Mouse (Mus musculus): ENCODE data around the gene Calm5.
"Not testable (repeated sequence)": the region's sequence is repeated elsewhere in the genome, so short reads cannot be mapped to it uniquely, and the experiment has no call there.

Gene Calm5

GRCm38 (mm10) chr13:3853648-3854333 is at the start of gene Calm5:
Calm5 (plus strand) TSS chr13:3854173.
- H3K27me3 ChIP-seq (ENCODE audit: insufficient read depth, low read length); H3K9me3 ChIP-seq (ENCODE audit: low read length); H3K36me3 ChIP-seq (ENCODE audit: insufficient read depth, low read length); H3K4me3 ChIP-seq (replicated peaks; ENCODE audit: low read length): not testable (repeated sequence)
- H3K4me1 ChIP-seq (replicated peaks; ENCODE audit: low read depth, low read length), result peaks cover 35% of the 10 kb centered on the region

- peaks cover 3% of the 10 kb centered on the region; the same call in 1 of the 2 replicates for H3K9me3 ChIP-seq (ENCODE audit: low read length)
- no peaks in the 10 kb centered on the region for H3K27me3 ChIP-seq (ENCODE audit: insufficient read depth, low read length)
- no peak for TF ChIP-seq CTCF (conservative IDR thresholded peaks at IDR 0.05; ENCODE audit: low read length)
- TF ChIP-seq NANOG (IDR thresholded peaks at IDR 0.05; ENCODE audit: borderline replicate concordance, low read length), result no peak
- TF ChIP-seq POU5F1 (IDR thresholded peaks at IDR 0.05; ENCODE audit: borderline replicate concordance, low read length), result no peak
- 0 out of 2 replicates have a peak, but pooled peaks cover 3% of the 10 kb centered on the region for H3K4me1 ChIP-seq (replicated peaks; ENCODE audit: low read depth, low read length)
- H3K4me3 ChIP-seq (replicated peaks; ENCODE audit: low read length), result no peak within 1 kb of the TSS
- no peaks in the 10 kb centered on the region for H3K36me3 ChIP-seq (ENCODE audit: insufficient read depth, low read length)
Observed at GRCm38 (mm10) chr13:3804186-3804585, 49.8 kb upstream of the Calm5 start, which contains the start of gene Calml3. Calml3 (minus strand) TSS chr13:3804316.

- peaks cover 12% of the 10 kb centered on the region; the same call in 1 of the 2 replicates for H3K9me3 ChIP-seq (ENCODE audit: low read length)
- no peaks in the 10 kb centered on the region for H3K27me3 ChIP-seq (ENCODE audit: insufficient read depth, low read length)
- H3K4me3 ChIP-seq (replicated peaks; ENCODE audit: low read length), result no peak overlapping the region
- H3K36me3 ChIP-seq (ENCODE audit: insufficient read depth, low read length), result no peaks in the 10 kb centered on the region
- H3K4me1 ChIP-seq (replicated peaks; ENCODE audit: low read depth, low read length), result 0 out of 2 replicates have a peak, but pooled peaks cover 3% of the 10 kb centered on the region
- TF ChIP-seq NANOG (IDR thresholded peaks at IDR 0.05; ENCODE audit: borderline replicate concordance, low read length) (no peak), CTCF (conservative IDR thresholded peaks at IDR 0.05; ENCODE audit: low read length) (no peak)
Observed at GRCm38 (mm10) chr13:3805132-3805531, 48.8 kb upstream of the Calm5 start.

- Histone ChIP-seq H3K4me3 (replicated peaks; ENCODE audit: low read length) (no peak overlapping the region), H3K36me3 (ENCODE audit: insufficient read depth, low read length) (no peaks in the 10 kb centered on the region), H3K4me1 (replicated peaks; ENCODE audit: low read depth, low read length) (0 out of 2 replicates have a peak, but pooled peaks cover 3% of the 10 kb centered on the region), H3K27me3 (ENCODE audit: insufficient read depth, low read length) (no peaks in the 10 kb centered on the region), H3K9me3 (ENCODE audit: low read length) (peaks cover 18% of the 10 kb centered on the region)
- TF ChIP-seq CTCF (conservative IDR thresholded peaks at IDR 0.05; ENCODE audit: low read length) (no peak), POU5F1 (IDR thresholded peaks at IDR 0.05; ENCODE audit: borderline replicate concordance, low read length) (no peak), NANOG (IDR thresholded peaks at IDR 0.05; ENCODE audit: borderline replicate concordance, low read length) (no peak)
Observed at GRCm38 (mm10) chr13:3805638-3806037, 48.3 kb upstream of the Calm5 start.

GRCm38 (mm10) chr13:3807131-3807827 is 46.7 kb upstream of the Calm5 start:
- Histone ChIP-seq H3K4me1 (replicated peaks; ENCODE audit: low read depth, low read length) (0 out of 2 replicates have a peak, but pooled peaks cover 3% of the 10 kb centered on the region), H3K9me3 (ENCODE audit: low read length) (peaks cover 30% of the 10 kb centered on the region), H3K4me3 (replicated peaks; ENCODE audit: low read length) (no peak overlapping the region), H3K36me3 (ENCODE audit: insufficient read depth, low read length) (no peaks in the 10 kb centered on the region), H3K27me3 (ENCODE audit: insufficient read depth, low read length) (no peaks in the 10 kb centered on the region)
- TF ChIP-seq CTCF (conservative IDR thresholded peaks at IDR 0.05; ENCODE audit: low read length) (no peak), NANOG (IDR thresholded peaks at IDR 0.05; ENCODE audit: borderline replicate concordance, low read length) (no peak), POU5F1 (IDR thresholded peaks at IDR 0.05; ENCODE audit: borderline replicate concordance, low read length) (no peak)

GRCm38 (mm10) chr13:3818012-3818739 is 35.8 kb upstream of the Calm5 start:
- 0 out of 2 replicates have a peak, but pooled peaks cover 3% of the 10 kb centered on the region for H3K4me1 ChIP-seq (replicated peaks; ENCODE audit: low read depth, low read length)
- H3K36me3 ChIP-seq (ENCODE audit: insufficient read depth, low read length), result no peaks in the 10 kb centered on the region
- TF ChIP-seq POU5F1 (IDR thresholded peaks at IDR 0.05; ENCODE audit: borderline replicate concordance, low read length) (no peak), CTCF (conservative IDR thresholded peaks at IDR 0.05; ENCODE audit: low read length) (no peak), NANOG (IDR thresholded peaks at IDR 0.05; ENCODE audit: borderline replicate concordance, low read length) (no peak)
- no peaks in the 10 kb centered on the region for H3K9me3 ChIP-seq (ENCODE audit: low read length)
- no peaks in the 10 kb centered on the region for H3K27me3 ChIP-seq (ENCODE audit: insufficient read depth, low read length)
- H3K4me3 ChIP-seq (replicated peaks; ENCODE audit: low read length), result no peak overlapping the region

- Histone ChIP-seq H3K36me3 (ENCODE audit: insufficient read depth, low read length) (no peaks in the 10 kb centered on the region), H3K27me3 (ENCODE audit: insufficient read depth, low read length) (no peaks in the 10 kb centered on the region), H3K9me3 (ENCODE audit: low read length) (no peaks in the 10 kb centered on the region), H3K4me3 (replicated peaks; ENCODE audit: low read length) (no peak overlapping the region), H3K4me1 (replicated peaks; ENCODE audit: low read depth, low read length) (0 out of 2 replicates have a peak, but pooled peaks cover 3% of the 10 kb centered on the region)
- TF ChIP-seq NANOG (IDR thresholded peaks at IDR 0.05; ENCODE audit: borderline replicate concordance, low read length), result no peak
Observed at GRCm38 (mm10) chr13:3818740-3819076, 35.3 kb upstream of the Calm5 start.

- no peak for TF ChIP-seq NANOG (IDR thresholded peaks at IDR 0.05; ENCODE audit: borderline replicate concordance, low read length)
- no peak for TF ChIP-seq CTCF (conservative IDR thresholded peaks at IDR 0.05; ENCODE audit: low read length)
- no peak for TF ChIP-seq POU5F1 (IDR thresholded peaks at IDR 0.05; ENCODE audit: borderline replicate concordance, low read length)
- Histone ChIP-seq H3K4me1 (replicated peaks; ENCODE audit: low read depth, low read length) (0 out of 2 replicates have a peak, but pooled peaks cover 3% of the 10 kb centered on the region), H3K36me3 (ENCODE audit: insufficient read depth, low read length) (no peaks in the 10 kb centered on the region), H3K9me3 (ENCODE audit: low read length) (no peaks in the 10 kb centered on the region), H3K27me3 (ENCODE audit: insufficient read depth, low read length) (no peaks in the 10 kb centered on the region), H3K4me3 (replicated peaks; ENCODE audit: low read length) (no peak overlapping the region)
Observed at GRCm38 (mm10) chr13:3822105-3822504, 31.9 kb upstream of the Calm5 start.

Measured in E14TG2a.4 (cell line).